Mouse (Mus musculus) spleen, embryonic (tissue): ENCODE measurements around the gene Gm2012.
"Not testable (repeated sequence)": the region's sequence is repeated elsewhere in the genome, so short reads cannot be mapped to it uniquely, and the experiment has no call there.

ENCODE experiments used
- CTCF ChIA-PET: fragments of 350-600 bp; sonication (Branson Sonifier 250); formaldehyde crosslinking; loops from one replicate; lab custom pipeline; 2022; lab: Charles Lee

The Gm2012 gene

GRCm38 (mm10) chrX:26231255-26231654 is at the start of gene Gm2012:
Gm2012 (minus strand) TSS chrX:26231355.
- CTCF ChIA-PET, result not testable (repeated sequence)

DNA sequence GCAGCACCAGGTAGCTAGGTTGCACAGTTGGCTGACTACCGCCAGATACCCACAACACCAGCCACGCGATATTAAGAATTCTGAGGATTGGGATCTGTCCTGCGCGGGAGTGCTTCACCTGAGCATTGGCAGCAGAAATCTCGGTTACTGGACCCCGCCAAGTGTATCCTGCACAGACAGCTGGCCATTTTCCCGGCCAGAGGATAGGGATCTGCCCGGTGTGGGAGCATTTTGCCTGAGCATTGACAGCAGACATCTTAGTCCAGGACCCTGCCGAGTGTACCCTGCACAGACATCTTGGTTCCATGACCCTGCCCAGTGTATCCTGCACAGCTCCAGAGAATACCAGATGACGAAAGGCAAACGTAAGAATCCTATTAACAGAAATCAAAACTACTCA is 72.0 kb downstream of the Gm2012 start:
- CTCF ChIA-PET, result not testable (repeated sequence)
